Mouse (Mus musculus) skeletal muscle tissue, adult 2 months (tissue): ENCODE results near the gene Tnfsf13.
"Not testable (repeated sequence)": the region's sequence is repeated elsewhere in the genome, so short reads cannot be mapped to it uniquely, and the experiment has no call there.

ENCODE experiments used
- DNase-seq: peaks from one replicate; pipeline ENCODE4 v3.0.0-alpha.2; 2012; ENCODE audit warnings: low read depth, low spot score

Tnfsf13 gene

GRCm38 (mm10) chr11:69685526-69686148 lies at the start of gene Tnfsf13:
TSS of gene Tnfsf13 (minus strand) at chr11:69685784.
- DNase-seq, result peak; percentile 92

GRCm38 (mm10) chr11:69731408-69731807 lies 45.8 kb upstream of the Tnfsf13 start:
- DNase-seq, result not testable (repeated sequence)

GRCm38 (mm10) chr11:69729063-69729462 lies 43.5 kb upstream of the Tnfsf13 start:
- DNase-seq, result peak; percentile 52

GRCm38 (mm10) chr11:69725951-69726350 lies 40.4 kb upstream of the Tnfsf13 start:
- no peak for DNase-seq

- DNase-seq, result no peak
These were observed 37.5 kb upstream of the Tnfsf13 start for GRCm38 (mm10) chr11:69723074-69723473.

- DNase-seq, result no peak
These were observed 35.3 kb upstream of the Tnfsf13 start for GRCm38 (mm10) chr11:69720852-69721251.

GRCm38 (mm10) chr11:69719423-69719822 lies 33.8 kb upstream of the Tnfsf13 start:
- no peak for DNase-seq

- DNase-seq, result no peak
These were observed 33.1 kb upstream of the Tnfsf13 start for GRCm38 (mm10) chr11:69718661-69719060.

- DNase-seq, result no peak
These were observed 31.4 kb upstream of the Tnfsf13 start for GRCm38 (mm10) chr11:69716953-69717352.

- peak; percentile 28 for DNase-seq
These were observed 30.3 kb upstream of the Tnfsf13 start for GRCm38 (mm10) chr11:69715929-69716328.

GRCm38 (mm10) chr11:69715482-69715881 lies 29.9 kb upstream of the Tnfsf13 start:
- no peak for DNase-seq

GRCm38 (mm10) chr11:69714636-69715329 lies 29.2 kb upstream of the Tnfsf13 start:
- no peak for DNase-seq

- DNase-seq, result no peak
These were observed 27.5 kb upstream of the Tnfsf13 start for GRCm38 (mm10) chr11:69712954-69713672.

- no peak for DNase-seq
These were observed 25.5 kb upstream of the Tnfsf13 start for GRCm38 (mm10) chr11:69711082-69711481.

- DNase-seq, result no peak
These were observed 24.9 kb upstream of the Tnfsf13 start for GRCm38 (mm10) chr11:69710470-69710869.

GRCm38 (mm10) chr11:69709554-69710446 lies 24.2 kb upstream of the Tnfsf13 start:
- DNase-seq, result no peak

- DNase-seq, result no peak
These were observed 23.2 kb upstream of the Tnfsf13 start for GRCm38 (mm10) chr11:69708614-69709265.

- DNase-seq, result no peak
These were observed 22.3 kb upstream of the Tnfsf13 start for GRCm38 (mm10) chr11:69707873-69708381.

GRCm38 (mm10) chr11:69707480-69707847 lies 21.9 kb upstream of the Tnfsf13 start:
- no peak for DNase-seq

- peak; percentile 94 for DNase-seq
These were observed 21.3 kb upstream of the Tnfsf13 start for GRCm38 (mm10) chr11:69706775-69707479.
